16 mouse cellular contexts compared by ENCODE assay signal in genomic region chr8:48449625-48450024, GRCm38 (mm10).
DNase-seq lines count a peak whose midpoint lies in the region; ATAC-seq lines count a peak whose summit lies in the region.
"Had no signal": no experiment of that assay in that cellular context is flagged by ENCODE, and none has a peak within 500 bp of the region (broad histone marks: within the 10 kb centered on the region; RNA-seq: fewer than 3 reads in every experiment).

No protein-coding gene starts in this region.

- no peaks in the 10 kb centered on the region for H3K27me3 ChIP-seq in hindbrain, embryonic 11.5 days (ENCODE audit: control insufficient read depth, insufficient read depth, low read length)
- no peaks in the 10 kb centered on the region for H3K27me3 ChIP-seq in hindbrain, embryonic 14.5 days (ENCODE audit: control insufficient read depth, insufficient read depth, low read length)
- no peaks in the 10 kb centered on the region for H3K27me3 ChIP-seq in embryonic facial prominence, embryonic 12.5 days
- H3K27me3 ChIP-seq in heart, embryonic 11.5 days (ENCODE audit: control insufficient read depth, insufficient read depth, low read length), result no peaks in the 10 kb centered on the region
- H3K27me3 ChIP-seq: neural tube, embryonic 13.5 days had no signal

- H3K27ac ChIP-seq in hindbrain, embryonic 11.5 days (ENCODE audit: low read depth, low read length), result no peak overlapping the region
- no peak overlapping the region for H3K27ac ChIP-seq in hindbrain, embryonic 14.5 days
- peak overlapping the region; percentile 65; the same call in 1 of the 2 replicates for H3K27ac ChIP-seq in embryonic facial prominence, embryonic 12.5 days
- no peak overlapping the region for H3K27ac ChIP-seq in heart, embryonic 11.5 days (ENCODE audit: low read depth, low read length)
- H3K27ac ChIP-seq: forebrain, embryonic 12.5 days; liver, embryonic 14.5 days; neural tube, embryonic 13.5 days had no signal

- 8% methylated on average over 3 of the region's 3 CpGs for WGBS in hindbrain, embryonic 11.5 days
- WGBS in hindbrain, embryonic 14.5 days, result 6% methylated on average over 3 of the region's 3 CpGs
- WGBS in embryonic facial prominence, embryonic 12.5 days, result 2% methylated on average over 3 of the region's 3 CpGs
- 8% methylated on average over 3 of the region's 3 CpGs for WGBS in heart, embryonic 11.5 days (ENCODE audit: insufficient replicate concordance)

- DNase-seq in hindbrain, embryonic 11.5 days (ENCODE audit: low spot score), result peak; percentile 27
- DNase-seq in hindbrain, embryonic 14.5 days (ENCODE audit: low spot score), result no peak
- peak; percentile 36 for DNase-seq in retina, embryonic 14.5 days (ENCODE audit: low spot score)
- DNase-seq in retina, postnatal 1 day, result no peak
- DNase-seq in left cerebral cortex, postnatal 25 days (ENCODE audit: low spot score in 2 of 2), result no peak
- DNase-seq in right cerebral cortex, postnatal 25 days, result no peak
- DNase-seq: B cell, adult 2 months; cerebellum, adult 11 months; gastrocnemius, postnatal 10 days; kidney, adult 9 months; spleen, adult 18-20 months had no signal

- no peak overlapping the region for H3K4me2 ChIP-seq in hindbrain, embryonic 11.5 days (replicated peaks; ENCODE audit: low read depth, low read length)
- no peak overlapping the region for H3K4me2 ChIP-seq in hindbrain, embryonic 14.5 days (replicated peaks)
- no peak overlapping the region for H3K4me2 ChIP-seq in embryonic facial prominence, embryonic 12.5 days (replicated peaks)
- no peak overlapping the region for H3K4me2 ChIP-seq in heart, embryonic 11.5 days
- H3K4me2 ChIP-seq: forebrain, embryonic 12.5 days; neural tube, embryonic 13.5 days had no signal

- H3K9me3 ChIP-seq in hindbrain, embryonic 11.5 days (ENCODE audit: control insufficient read depth, low read length), result no peaks in the 10 kb centered on the region
- no peaks in the 10 kb centered on the region for H3K9me3 ChIP-seq in hindbrain, embryonic 14.5 days (ENCODE audit: control insufficient read depth, low read length)
- H3K9me3 ChIP-seq in embryonic facial prominence, embryonic 12.5 days, result no peaks in the 10 kb centered on the region
- no peaks in the 10 kb centered on the region for H3K9me3 ChIP-seq in heart, embryonic 11.5 days (replicated peaks; ENCODE audit: control insufficient read depth, low read length)
- H3K9me3 ChIP-seq: forebrain, embryonic 12.5 days; neural tube, embryonic 13.5 days had no signal

- peaks cover 4% of the 10 kb centered on the region for H3K4me1 ChIP-seq in hindbrain, embryonic 11.5 days (replicated peaks; ENCODE audit: control insufficient read depth, insufficient read depth, low read length)
- H3K4me1 ChIP-seq in hindbrain, embryonic 14.5 days (replicated peaks; ENCODE audit: control insufficient read depth, insufficient read depth, low read length), result peaks cover 17% of the 10 kb centered on the region
- peaks cover 36% of the 10 kb centered on the region for H3K4me1 ChIP-seq in embryonic facial prominence, embryonic 12.5 days
- peaks cover 11% of the 10 kb centered on the region for H3K4me1 ChIP-seq in heart, embryonic 11.5 days (ENCODE audit: control insufficient read depth, insufficient read depth, low read length)

- intact Hi-C loops in left cerebral cortex, postnatal 25 days (cut with DNase I), result no loop called here

- ATAC-seq in hindbrain, embryonic 11.5 days (ENCODE audit: low FRiP score), result no peak
- no peak for ATAC-seq in hindbrain, embryonic 14.5 days (ENCODE audit: low FRiP score)
- ATAC-seq in embryonic facial prominence, embryonic 12.5 days (ENCODE audit: insufficient number of reproducible peaks, insufficient read depth, low FRiP score, low TSS enrichment), result no peak
- no peak for ATAC-seq in heart, embryonic 11.5 days (replicated peaks; ENCODE audit: insufficient number of reproducible peaks, low FRiP score, low TSS enrichment)

- H3K4me3 ChIP-seq in hindbrain, embryonic 11.5 days (ENCODE audit: low read depth, low read length), result no peak overlapping the region
- no peak overlapping the region for H3K4me3 ChIP-seq in hindbrain, embryonic 14.5 days (replicated peaks; ENCODE audit: low read length)
- no peak overlapping the region for H3K4me3 ChIP-seq in embryonic facial prominence, embryonic 12.5 days
- no peak overlapping the region for H3K4me3 ChIP-seq in heart, embryonic 11.5 days (ENCODE audit: low read depth, low read length)
- H3K4me3 ChIP-seq: forebrain, embryonic 12.5 days; neural tube, embryonic 13.5 days had no signal

- H3K36me3 ChIP-seq in hindbrain, embryonic 11.5 days (ENCODE audit: control insufficient read depth, insufficient read depth, low read length), result no peaks in the 10 kb centered on the region
- no peaks in the 10 kb centered on the region for H3K36me3 ChIP-seq in hindbrain, embryonic 14.5 days (replicated peaks; ENCODE audit: control insufficient read depth, insufficient read depth)
- H3K36me3 ChIP-seq in embryonic facial prominence, embryonic 12.5 days, result no peaks in the 10 kb centered on the region
- no peaks in the 10 kb centered on the region for H3K36me3 ChIP-seq in heart, embryonic 11.5 days (ENCODE audit: control insufficient read depth, insufficient read depth, low read length)
- H3K36me3 ChIP-seq: forebrain, embryonic 12.5 days; neural tube, embryonic 13.5 days had no signal

- no peak overlapping the region for H3K9ac ChIP-seq in hindbrain, embryonic 11.5 days (ENCODE audit: low read depth, low read length)
- H3K9ac ChIP-seq in hindbrain, embryonic 14.5 days, result no peak overlapping the region
- H3K9ac ChIP-seq in embryonic facial prominence, embryonic 12.5 days, result no peak overlapping the region
- H3K9ac ChIP-seq in heart, embryonic 11.5 days (ENCODE audit: low read depth, low read length), result no peak overlapping the region
- H3K9ac ChIP-seq: forebrain, embryonic 12.5 days; liver, embryonic 14.5 days; neural tube, embryonic 13.5 days had no signal

Comparison
In these comparisons a context has a peak if more than half of its experiments do, and no peak if none do; other contexts are left out.
1. DNase-seq: peak in hindbrain, embryonic 11.5 days (single experiment) and retina, embryonic 14.5 days (single experiment); none in hindbrain, embryonic 14.5 days (single experiment), retina, postnatal 1 day (single experiment), left cerebral cortex, postnatal 25 days (0 of 2) and right cerebral cortex, postnatal 25 days (single experiment).